Mouse (Mus musculus): ENCODE measurements at regions not wholly inside any gene's neighbourhood (a gene's known extent, or its start where the extent isn't known, plus 50 kb on each side); places are given as distances from the start of the nearest gene placed in this dataset.

DNA sequence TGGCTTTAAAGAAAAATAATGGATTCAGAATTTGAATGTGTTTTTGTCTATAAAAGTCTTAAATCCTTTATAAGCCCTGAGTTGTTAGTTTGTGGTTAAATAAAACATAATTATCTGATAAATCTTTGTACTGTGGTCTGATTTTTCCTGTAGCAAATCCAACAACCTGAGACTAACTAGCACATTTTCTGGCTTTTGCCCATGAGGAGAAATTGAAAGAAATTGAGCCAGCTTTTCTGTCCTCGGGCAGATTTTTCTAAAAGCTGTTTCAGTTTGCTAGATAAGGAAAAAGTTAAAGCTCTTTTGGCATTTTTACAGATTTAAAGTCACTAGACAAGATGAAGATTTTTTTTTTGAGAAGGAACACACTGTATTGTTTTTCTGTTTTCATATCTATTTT is 191.5 kb upstream of the Sema3d start:
- TF ChIP-seq POU5F1 (IDR thresholded peaks at IDR 0.05; ENCODE audit: borderline replicate concordance, low read length): no peak
- TF ChIP-seq NANOG (IDR thresholded peaks at IDR 0.05; ENCODE audit: borderline replicate concordance, low read length): no peak
- no peak for TF ChIP-seq CTCF (conservative IDR thresholded peaks at IDR 0.05; ENCODE audit: low read length)
- Histone ChIP-seq H3K9me3 (ENCODE audit: low read length) (no peaks in the 10 kb centered on the region), H3K36me3 (ENCODE audit: insufficient read depth, low read length) (no peaks in the 10 kb centered on the region), H3K4me3 (replicated peaks; ENCODE audit: low read length) (no peak overlapping the region), H3K27me3 (ENCODE audit: insufficient read depth, low read length) (no peaks in the 10 kb centered on the region), H3K4me1 (replicated peaks; ENCODE audit: low read depth, low read length) (no peaks in the 10 kb centered on the region)

DNA sequence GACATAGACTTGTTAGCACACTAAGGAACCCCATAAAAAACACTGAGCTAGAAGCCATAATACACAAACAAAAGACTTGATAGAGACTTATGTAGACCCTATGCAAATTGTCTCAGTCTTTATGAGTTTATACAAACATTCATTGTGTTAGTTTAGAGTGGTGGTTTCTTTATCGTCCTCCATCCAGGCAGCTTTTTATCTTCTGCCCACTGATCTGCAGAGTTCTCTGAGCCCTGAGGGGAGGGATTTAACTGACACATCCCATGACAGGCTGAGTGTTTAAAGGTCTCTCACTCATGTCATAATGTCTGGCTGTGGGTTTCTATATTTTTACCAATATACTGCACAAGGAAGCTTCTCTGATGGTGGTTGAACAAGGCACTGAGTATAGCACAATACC is 175.7 kb upstream of the Sema3d start:
- no peak overlapping the region for H3K4me3 ChIP-seq (replicated peaks; ENCODE audit: low read length)
- H3K27me3 ChIP-seq (ENCODE audit: insufficient read depth, low read length): no peaks in the 10 kb centered on the region
- H3K9me3 ChIP-seq (ENCODE audit: low read length): peaks cover 13% of the 10 kb centered on the region; the same call in 1 of the 2 replicates
- H3K4me1 ChIP-seq (replicated peaks; ENCODE audit: low read depth, low read length): no peaks in the 10 kb centered on the region
- H3K36me3 ChIP-seq (ENCODE audit: insufficient read depth, low read length): no peaks in the 10 kb centered on the region
- TF ChIP-seq CTCF (conservative IDR thresholded peaks at IDR 0.05; ENCODE audit: low read length) (no peak), NANOG (IDR thresholded peaks at IDR 0.05; ENCODE audit: borderline replicate concordance, low read length) (no peak), POU5F1 (IDR thresholded peaks at IDR 0.05; ENCODE audit: borderline replicate concordance, low read length) (no peak)

- TF ChIP-seq CTCF (conservative IDR thresholded peaks at IDR 0.05; ENCODE audit: low read length) (no peak), NANOG (IDR thresholded peaks at IDR 0.05; ENCODE audit: borderline replicate concordance, low read length) (peak; percentile 9; the same call in 1 of the 2 replicates), POU5F1 (IDR thresholded peaks at IDR 0.05; ENCODE audit: borderline replicate concordance, low read length) (no peak)
- H3K36me3 ChIP-seq (ENCODE audit: insufficient read depth, low read length): no peaks in the 10 kb centered on the region
- H3K4me1 ChIP-seq (replicated peaks; ENCODE audit: low read depth, low read length): no peaks in the 10 kb centered on the region
- H3K27me3 ChIP-seq (ENCODE audit: insufficient read depth, low read length): no peaks in the 10 kb centered on the region
- no peak overlapping the region for H3K4me3 ChIP-seq (replicated peaks; ENCODE audit: low read length)
- peaks cover 13% of the 10 kb centered on the region; the same call in 1 of the 2 replicates for H3K9me3 ChIP-seq (ENCODE audit: low read length)
Measured at GRCm38 (mm10) chr5:12209631-12210030, 173.6 kb upstream of the Sema3d start.

DNA sequence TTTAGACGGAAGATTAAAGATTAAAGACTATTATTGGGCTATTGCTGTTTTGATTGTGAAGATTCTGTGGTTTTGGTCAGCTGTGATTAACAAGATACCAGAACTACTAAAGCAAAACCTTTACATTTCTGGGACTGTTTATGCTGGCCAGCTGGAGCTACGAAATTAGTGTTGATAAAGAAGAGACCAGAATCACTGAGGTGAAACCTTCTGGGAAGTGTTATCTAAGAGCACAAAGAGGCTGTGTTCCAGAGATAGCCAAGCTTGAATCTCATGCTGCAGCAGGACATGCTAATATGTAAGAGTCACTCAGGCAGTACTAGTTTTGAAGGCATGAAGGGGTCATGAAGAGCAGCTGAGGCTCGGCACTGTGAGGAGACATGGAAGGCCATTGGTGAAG is 169.7 kb upstream of the Sema3d start:
- TF ChIP-seq CTCF (conservative IDR thresholded peaks at IDR 0.05; ENCODE audit: low read length): no peak
- no peak for TF ChIP-seq POU5F1 (IDR thresholded peaks at IDR 0.05; ENCODE audit: borderline replicate concordance, low read length)
- TF ChIP-seq NANOG (IDR thresholded peaks at IDR 0.05; ENCODE audit: borderline replicate concordance, low read length): no peak
- peaks cover 7% of the 10 kb centered on the region; the same call in 1 of the 2 replicates for H3K9me3 ChIP-seq (ENCODE audit: low read length)
- no peaks in the 10 kb centered on the region for H3K4me1 ChIP-seq (replicated peaks; ENCODE audit: low read depth, low read length)
- no peak overlapping the region for H3K4me3 ChIP-seq (replicated peaks; ENCODE audit: low read length)
- H3K27me3 ChIP-seq (ENCODE audit: insufficient read depth, low read length): no peaks in the 10 kb centered on the region
- H3K36me3 ChIP-seq (ENCODE audit: insufficient read depth, low read length): no peaks in the 10 kb centered on the region

- Histone ChIP-seq H3K36me3 (ENCODE audit: insufficient read depth, low read length) (no peaks in the 10 kb centered on the region), H3K27me3 (ENCODE audit: insufficient read depth, low read length) (no peaks in the 10 kb centered on the region), H3K4me1 (replicated peaks; ENCODE audit: low read depth, low read length) (no peaks in the 10 kb centered on the region), H3K9me3 (ENCODE audit: low read length) (no peaks in the 10 kb centered on the region), H3K4me3 (replicated peaks; ENCODE audit: low read length) (no peak overlapping the region)
- TF ChIP-seq NANOG (IDR thresholded peaks at IDR 0.05; ENCODE audit: borderline replicate concordance, low read length) (no peak), CTCF (conservative IDR thresholded peaks at IDR 0.05; ENCODE audit: low read length) (no peak), POU5F1 (IDR thresholded peaks at IDR 0.05; ENCODE audit: borderline replicate concordance, low read length) (no peak)
Measured at GRCm38 (mm10) chr5:12219424-12220107, 163.6 kb upstream of the Sema3d start.

DNA sequence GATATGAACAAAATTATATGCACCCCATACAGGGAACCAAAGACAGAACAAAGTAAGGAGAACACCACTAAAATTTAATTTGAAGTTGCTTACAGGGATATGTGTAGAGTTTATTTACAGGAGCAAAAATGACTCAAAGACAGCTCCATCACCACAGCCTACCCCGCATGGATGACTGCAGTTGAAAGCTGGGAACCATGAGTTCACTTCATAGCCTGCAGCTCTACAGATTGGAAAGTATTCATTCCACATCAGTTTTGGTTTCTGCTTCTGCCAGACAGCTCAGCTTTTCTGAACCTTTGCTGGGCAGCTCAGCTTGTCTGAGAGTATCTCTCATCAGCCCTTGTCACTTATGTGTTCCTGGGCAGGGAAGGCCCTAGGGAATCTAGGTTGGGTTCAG is 160.6 kb upstream of the Sema3d start:
- H3K36me3 ChIP-seq (ENCODE audit: insufficient read depth, low read length): no peaks in the 10 kb centered on the region
- no peak overlapping the region for H3K4me3 ChIP-seq (replicated peaks; ENCODE audit: low read length)
- no peaks in the 10 kb centered on the region for H3K27me3 ChIP-seq (ENCODE audit: insufficient read depth, low read length)
- TF ChIP-seq CTCF (conservative IDR thresholded peaks at IDR 0.05; ENCODE audit: low read length) (no peak), NANOG (IDR thresholded peaks at IDR 0.05; ENCODE audit: borderline replicate concordance, low read length) (no peak), POU5F1 (IDR thresholded peaks at IDR 0.05; ENCODE audit: borderline replicate concordance, low read length) (no peak)
- no peaks in the 10 kb centered on the region for H3K4me1 ChIP-seq (replicated peaks; ENCODE audit: low read depth, low read length)
- H3K9me3 ChIP-seq (ENCODE audit: low read length): no peaks in the 10 kb centered on the region

DNA sequence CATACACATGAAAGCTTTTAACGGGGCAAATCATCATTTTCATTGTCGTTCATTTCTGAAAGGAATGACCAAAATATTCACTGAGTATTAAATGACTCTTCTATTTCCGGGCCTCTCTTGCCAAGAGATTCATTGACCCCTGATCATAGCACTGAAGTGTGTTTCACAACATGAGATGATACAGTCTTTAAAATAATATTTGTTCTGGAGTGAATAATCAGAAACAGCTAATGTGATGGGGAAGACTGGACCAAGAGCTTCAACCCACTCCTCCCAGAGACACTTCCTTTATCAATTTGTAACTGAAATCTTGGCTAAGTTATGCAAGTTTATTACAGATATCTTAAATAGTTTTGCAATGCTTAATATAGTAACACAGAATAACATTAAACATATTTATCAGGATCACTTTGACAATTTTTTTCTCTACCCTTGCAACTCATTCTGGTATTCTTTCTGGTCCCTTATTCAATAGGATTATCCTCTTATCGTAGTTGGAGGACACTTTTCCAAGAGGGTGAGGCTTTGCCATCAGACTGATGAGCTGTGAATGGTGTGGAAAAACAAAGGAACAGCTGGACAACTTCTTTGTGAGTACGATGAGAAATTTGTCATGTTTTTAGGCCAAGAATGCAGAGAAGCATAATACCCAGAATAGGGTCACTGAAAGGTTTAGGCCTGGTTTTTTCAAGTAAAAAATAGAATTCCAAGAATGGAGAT is 149.6 kb upstream of the Sema3d start:
- no peaks in the 10 kb centered on the region for H3K36me3 ChIP-seq (ENCODE audit: insufficient read depth, low read length)
- H3K9me3 ChIP-seq (ENCODE audit: low read length): no peaks in the 10 kb centered on the region
- H3K27me3 ChIP-seq (ENCODE audit: insufficient read depth, low read length): no peaks in the 10 kb centered on the region
- no peaks in the 10 kb centered on the region for H3K4me1 ChIP-seq (replicated peaks; ENCODE audit: low read depth, low read length)
- TF ChIP-seq CTCF (conservative IDR thresholded peaks at IDR 0.05; ENCODE audit: low read length) (no peak), POU5F1 (IDR thresholded peaks at IDR 0.05; ENCODE audit: borderline replicate concordance, low read length) (no peak), NANOG (IDR thresholded peaks at IDR 0.05; ENCODE audit: borderline replicate concordance, low read length) (no peak)
- H3K4me3 ChIP-seq (replicated peaks; ENCODE audit: low read length): no peak overlapping the region

DNA sequence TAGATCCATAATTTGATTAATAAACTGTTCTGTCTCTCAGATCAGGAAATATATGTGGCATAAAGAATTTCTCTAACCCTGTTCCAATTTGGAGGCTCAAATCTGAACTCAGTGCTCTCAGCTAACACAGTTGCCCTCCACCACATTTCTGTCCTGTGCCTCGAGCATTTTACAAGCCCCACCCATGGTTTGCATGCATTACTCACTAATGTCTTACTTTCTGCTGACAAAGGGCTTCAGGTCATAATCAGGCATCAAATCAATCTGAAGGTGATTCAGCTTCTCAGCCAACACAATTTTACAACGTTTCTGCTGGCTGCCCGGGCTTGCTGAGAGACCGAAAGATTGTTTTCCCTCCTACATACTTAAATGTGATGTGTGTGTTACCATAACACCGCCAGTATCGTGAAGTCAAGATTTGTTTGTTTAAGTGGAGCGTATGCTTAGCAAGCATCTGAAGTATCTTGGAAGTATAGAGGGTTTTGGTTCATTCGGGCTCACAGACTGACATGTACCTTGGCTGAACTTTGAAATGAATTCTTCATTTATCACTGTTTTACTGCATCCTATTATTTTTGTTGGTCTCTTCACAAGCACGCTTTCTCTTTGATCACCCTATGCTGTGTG is 139.9 kb upstream of the Sema3d start:
- no peaks in the 10 kb centered on the region for H3K9me3 ChIP-seq (ENCODE audit: low read length)
- H3K4me1 ChIP-seq (replicated peaks; ENCODE audit: low read depth, low read length): no peaks in the 10 kb centered on the region
- no peaks in the 10 kb centered on the region for H3K27me3 ChIP-seq (ENCODE audit: insufficient read depth, low read length)
- no peaks in the 10 kb centered on the region for H3K36me3 ChIP-seq (ENCODE audit: insufficient read depth, low read length)
- TF ChIP-seq NANOG (IDR thresholded peaks at IDR 0.05; ENCODE audit: borderline replicate concordance, low read length) (no peak), CTCF (conservative IDR thresholded peaks at IDR 0.05; ENCODE audit: low read length) (no peak), POU5F1 (IDR thresholded peaks at IDR 0.05; ENCODE audit: borderline replicate concordance, low read length) (no peak)
- no peak overlapping the region for H3K4me3 ChIP-seq (replicated peaks; ENCODE audit: low read length)
